Mouse (Mus musculus): ENCODE measurements around the gene Serpinb2. TPM values are rescaled to one million over a fixed set of nuclear protein-coding genes. Genes with fewer than 3 reads are reported as not detected.

The Serpinb2 gene
- polyA plus RNA-seq, 2 experiments = 1.1 to 4.3 TPM

DNA sequence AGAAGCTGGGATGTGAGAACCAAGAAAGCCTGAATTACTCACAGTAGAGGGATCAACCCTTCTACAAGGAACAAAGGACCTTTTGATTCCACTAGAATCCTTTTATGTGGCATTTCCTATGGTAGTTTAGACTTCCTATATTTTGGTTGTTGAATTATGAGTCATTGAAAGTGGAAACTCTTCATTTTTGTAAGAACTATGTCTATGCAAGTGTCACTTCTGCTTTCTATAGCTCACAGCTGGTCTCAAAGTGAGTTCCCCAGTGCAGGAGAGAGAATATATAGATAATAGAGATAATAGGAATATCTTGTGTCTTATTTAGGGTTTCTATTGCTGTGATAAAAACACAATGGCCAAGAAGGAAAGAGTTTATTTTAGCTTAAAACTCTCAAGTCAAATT is 71.7 kb downstream of the Serpinb2 start:
- H3K9ac ChIP-seq (ENCODE audit: low read depth, low read length, severe bottlenecking) = no peak overlapping the region
- ATAC-seq (ENCODE audit: low FRiP score, low read depth) (no peak), DNase-seq (ENCODE audit: low spot score) (no peak)
- H3K27ac ChIP-seq (replicated peaks; ENCODE audit: low read depth, low read length) = no peak overlapping the region
- H3K4me3 ChIP-seq (replicated peaks; ENCODE audit: low read length) = no peak overlapping the region
- no peaks in the 10 kb centered on the region for H3K27me3 ChIP-seq (ENCODE audit: control insufficient read depth, insufficient read depth, low read length)
- H3K9me3 ChIP-seq (ENCODE audit: control insufficient read depth, low read length) = no peaks in the 10 kb centered on the region
- no peaks in the 10 kb centered on the region for H3K4me1 ChIP-seq (ENCODE audit: control insufficient read depth, insufficient read depth, low read length)
- no peak for TF ChIP-seq POLR2A (IDR thresholded peaks at IDR 0.05; ENCODE audit: borderline replicate concordance, extremely low read depth, insufficient read depth, insufficient read length)
- no peak overlapping the region for H3K4me2 ChIP-seq (replicated peaks; ENCODE audit: low read depth, low read length, severe bottlenecking)
- H3K36me3 ChIP-seq (ENCODE audit: control insufficient read depth, insufficient read depth, low read length) = no peaks in the 10 kb centered on the region

GRCm38 (mm10) chr1:107583958-107584376 is 72.7 kb downstream of the Serpinb2 start:
- Histone ChIP-seq H3K4me3 (replicated peaks; ENCODE audit: low read length) (no peak overlapping the region), H3K9me3 (ENCODE audit: control insufficient read depth, low read length) (no peaks in the 10 kb centered on the region), H3K9ac (ENCODE audit: low read depth, low read length, severe bottlenecking) (no peak overlapping the region), H3K27ac (replicated peaks; ENCODE audit: low read depth, low read length) (no peak overlapping the region), H3K36me3 (ENCODE audit: control insufficient read depth, insufficient read depth, low read length) (no peaks in the 10 kb centered on the region), H3K4me2 (replicated peaks; ENCODE audit: low read depth, low read length, severe bottlenecking) (no peak overlapping the region), H3K27me3 (ENCODE audit: control insufficient read depth, insufficient read depth, low read length) (no peaks in the 10 kb centered on the region), H3K4me1 (ENCODE audit: control insufficient read depth, insufficient read depth, low read length) (no peaks in the 10 kb centered on the region)
- WGBS = 50% methylated on average over 1 of the region's 1 CpGs
- no peak for ATAC-seq (ENCODE audit: low FRiP score, low read depth)
- DNase-seq (ENCODE audit: low spot score) = no peak
- no peak for TF ChIP-seq POLR2A (IDR thresholded peaks at IDR 0.05; ENCODE audit: borderline replicate concordance, extremely low read depth, insufficient read depth, insufficient read length)

GRCm38 (mm10) chr1:107584932-107585331 is 73.7 kb downstream of the Serpinb2 start:
- H3K9me3 ChIP-seq (ENCODE audit: control insufficient read depth, low read length) = no peaks in the 10 kb centered on the region
- DNase-seq (ENCODE audit: low spot score) = no peak
- H3K27ac ChIP-seq (replicated peaks; ENCODE audit: low read depth, low read length) = no peak overlapping the region
- no peaks in the 10 kb centered on the region for H3K27me3 ChIP-seq (ENCODE audit: control insufficient read depth, insufficient read depth, low read length)
- H3K4me2 ChIP-seq (replicated peaks; ENCODE audit: low read depth, low read length, severe bottlenecking) = no peak overlapping the region
- WGBS = 84% methylated on average over 3 of the region's 3 CpGs
- H3K36me3 ChIP-seq (ENCODE audit: control insufficient read depth, insufficient read depth, low read length) = no peaks in the 10 kb centered on the region
- no peaks in the 10 kb centered on the region for H3K4me1 ChIP-seq (ENCODE audit: control insufficient read depth, insufficient read depth, low read length)
- H3K9ac ChIP-seq (ENCODE audit: low read depth, low read length, severe bottlenecking) = no peak overlapping the region
- no peak overlapping the region for H3K4me3 ChIP-seq (replicated peaks; ENCODE audit: low read length)
- no peak for ATAC-seq (ENCODE audit: low FRiP score, low read depth)
- TF ChIP-seq POLR2A (IDR thresholded peaks at IDR 0.05; ENCODE audit: borderline replicate concordance, extremely low read depth, insufficient read depth, insufficient read length) = no peak

Other genes starting within 250 kb of the Serpinb2 start
- gene Serpinb3b, start 233.1 kb upstream of the Serpinb2 start, polyA plus RNA-seq (2012; rRNA removed) = 0.72 and 0.87 TPM in 2 replicates
- gene Serpinb3b, start 233.1 kb upstream of the Serpinb2 start, polyA plus RNA-seq (2014; fragmentation: Nextera tagmentation; extraction: Ambion mirVana) = 0.28 and 1.7 TPM in 2 replicates
- gene Serpinb3c, start 233.1 kb upstream of the Serpinb2 start, polyA plus RNA-seq (2012; rRNA removed) = 2.3 and 3.4 TPM in 2 replicates
- gene Serpinb3c, start 233.1 kb upstream of the Serpinb2 start, polyA plus RNA-seq (2014; fragmentation: Nextera tagmentation; extraction: Ambion mirVana) = 6.6 and 7.4 TPM in 2 replicates
- gene Serpinb11, start 150.2 kb upstream of the Serpinb2 start, polyA plus RNA-seq (2012; rRNA removed) = 0.08 and 0.20 TPM in 2 replicates
- gene Serpinb11, start 150.2 kb upstream of the Serpinb2 start, polyA plus RNA-seq (2014; fragmentation: Nextera tagmentation; extraction: Ambion mirVana) = 0.37 and 0.80 TPM in 2 replicates
- 2.2 and 2.3 TPM in 2 replicates for gene Serpinb7, start 111.8 kb upstream of the Serpinb2 start, polyA plus RNA-seq (2012; rRNA removed)
- gene Serpinb7, start 111.8 kb upstream of the Serpinb2 start, polyA plus RNA-seq (2014; fragmentation: Nextera tagmentation; extraction: Ambion mirVana) = 2.6 and 4.3 TPM in 2 replicates
- 1.5 and 2.6 TPM in 2 replicates for gene Serpinb8, start 78.6 kb downstream of the Serpinb2 start, polyA plus RNA-seq (2012; rRNA removed)
- gene Serpinb8, start 78.6 kb downstream of the Serpinb2 start, polyA plus RNA-seq (2014; fragmentation: Nextera tagmentation; extraction: Ambion mirVana) = 5.6 and 8.1 TPM in 2 replicates